Mouse (Mus musculus): Measurements from ENCODE around the gene Hoxb6. TPM values are rescaled to one million over a fixed set of nuclear protein-coding genes. Genes with fewer than 3 reads are reported as not detected.

Hoxb6 gene
- polyA plus RNA-seq, 1 experiment from 2014 or later: not detected

DNA sequence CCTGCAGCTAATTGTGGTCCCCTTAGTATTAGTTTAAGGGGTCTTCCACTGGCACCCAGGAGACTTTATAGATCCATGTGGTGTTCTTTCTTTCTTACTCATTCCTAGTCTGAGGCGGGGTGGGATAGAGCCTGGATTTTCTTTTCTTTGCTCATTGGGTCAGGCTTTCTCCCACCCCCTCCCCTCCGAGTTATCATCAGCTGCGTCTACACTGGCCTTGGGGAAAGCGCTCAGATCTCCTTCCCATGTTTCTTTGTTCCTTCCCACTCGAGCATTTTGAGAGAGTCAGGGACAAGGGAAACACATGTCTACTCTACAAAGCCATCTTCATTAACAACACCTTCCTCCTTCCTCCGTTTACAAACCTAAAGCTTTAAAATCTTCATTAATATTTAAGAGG, 44.8 kb downstream of the Hoxb6 start:
- WGBS: 2% methylated on average over 6 of the region's 6 CpGs
- no peak for ATAC-seq
- Histone ChIP-seq H3K4me3 (replicated peaks; ENCODE audit: low read length) (no peak overlapping the region), H3K36me3 (ENCODE audit: control insufficient read depth, insufficient read depth) (no peaks in the 10 kb centered on the region), H3K4me2 (ENCODE audit: low read length) (no peak overlapping the region), H3K27me3 (replicated peaks; ENCODE audit: control insufficient read depth, insufficient read depth, low read length) (peaks cover 91% of the 10 kb centered on the region), H3K27ac (ENCODE audit: low read length) (no peak overlapping the region), H3K4me1 (replicated peaks; ENCODE audit: control insufficient read depth, insufficient read depth, low read length) (no peaks in the 10 kb centered on the region; the same call in 1 of the 2 replicates), H3K9ac (replicated peaks; ENCODE audit: low read depth, low read length) (no peak overlapping the region), H3K9me3 (ENCODE audit: control insufficient read depth, low read length) (no peaks in the 10 kb centered on the region)

DNA sequence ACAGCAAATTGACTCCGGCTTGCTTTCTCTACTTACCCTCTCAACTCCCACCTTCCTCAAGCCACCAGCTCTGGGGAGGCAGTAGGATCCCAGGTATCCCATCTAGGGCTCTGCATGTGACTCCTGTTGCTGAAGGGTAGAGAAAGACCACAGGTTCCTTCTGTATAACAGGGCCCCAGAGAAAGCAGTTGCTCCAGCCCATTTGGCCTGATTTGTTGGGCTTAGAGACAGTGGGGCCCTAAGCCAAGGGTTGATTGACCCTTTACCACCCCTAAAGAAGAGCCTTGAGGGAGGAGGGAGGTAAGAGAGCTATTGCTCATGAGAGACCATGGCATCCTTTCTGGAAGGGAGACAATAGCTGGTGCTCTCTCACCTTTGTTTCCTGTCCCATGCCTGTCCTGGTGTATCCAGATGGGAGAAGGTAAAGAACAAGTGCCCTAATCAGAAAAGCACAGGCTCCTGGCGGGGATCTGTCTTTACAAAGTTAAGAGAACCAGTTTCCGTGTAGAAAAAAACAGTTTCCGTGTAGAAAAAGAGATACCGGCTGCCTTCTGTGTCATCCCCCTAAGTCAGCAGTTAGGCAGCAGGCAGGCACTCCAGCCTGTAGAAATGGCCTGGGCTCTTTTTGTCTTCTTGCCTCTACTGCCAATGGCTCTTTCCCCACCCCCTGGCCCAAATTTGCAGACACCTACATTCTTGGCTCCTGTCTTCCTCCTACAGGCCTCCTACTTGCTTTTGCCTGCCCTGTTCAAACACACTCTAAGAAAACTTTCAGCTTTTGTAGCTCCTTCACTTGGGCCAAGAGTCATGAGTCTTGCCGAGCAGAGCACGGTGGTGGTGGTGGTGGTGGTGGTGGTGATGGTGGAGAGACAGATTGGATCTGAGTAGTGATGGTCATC, 46.9 kb downstream of the Hoxb6 start:
- no peaks in the 10 kb centered on the region for H3K36me3 ChIP-seq (ENCODE audit: control insufficient read depth, insufficient read depth)
- no peak overlapping the region for H3K4me2 ChIP-seq (ENCODE audit: low read length)
- no peaks in the 10 kb centered on the region for H3K9me3 ChIP-seq (ENCODE audit: control insufficient read depth, low read length)
- H3K4me3 ChIP-seq (replicated peaks; ENCODE audit: low read length): no peak overlapping the region
- H3K9ac ChIP-seq (replicated peaks; ENCODE audit: low read depth, low read length): no peak overlapping the region
- no peak overlapping the region for H3K27ac ChIP-seq (ENCODE audit: low read length)
- no peak for ATAC-seq
- H3K4me1 ChIP-seq (replicated peaks; ENCODE audit: control insufficient read depth, insufficient read depth, low read length): no peaks in the 10 kb centered on the region; the same call in 1 of the 2 replicates
- peaks cover 90% of the 10 kb centered on the region for H3K27me3 ChIP-seq (replicated peaks; ENCODE audit: control insufficient read depth, insufficient read depth, low read length)
- WGBS: 11% methylated on average over 7 of the region's 7 CpGs

DNA sequence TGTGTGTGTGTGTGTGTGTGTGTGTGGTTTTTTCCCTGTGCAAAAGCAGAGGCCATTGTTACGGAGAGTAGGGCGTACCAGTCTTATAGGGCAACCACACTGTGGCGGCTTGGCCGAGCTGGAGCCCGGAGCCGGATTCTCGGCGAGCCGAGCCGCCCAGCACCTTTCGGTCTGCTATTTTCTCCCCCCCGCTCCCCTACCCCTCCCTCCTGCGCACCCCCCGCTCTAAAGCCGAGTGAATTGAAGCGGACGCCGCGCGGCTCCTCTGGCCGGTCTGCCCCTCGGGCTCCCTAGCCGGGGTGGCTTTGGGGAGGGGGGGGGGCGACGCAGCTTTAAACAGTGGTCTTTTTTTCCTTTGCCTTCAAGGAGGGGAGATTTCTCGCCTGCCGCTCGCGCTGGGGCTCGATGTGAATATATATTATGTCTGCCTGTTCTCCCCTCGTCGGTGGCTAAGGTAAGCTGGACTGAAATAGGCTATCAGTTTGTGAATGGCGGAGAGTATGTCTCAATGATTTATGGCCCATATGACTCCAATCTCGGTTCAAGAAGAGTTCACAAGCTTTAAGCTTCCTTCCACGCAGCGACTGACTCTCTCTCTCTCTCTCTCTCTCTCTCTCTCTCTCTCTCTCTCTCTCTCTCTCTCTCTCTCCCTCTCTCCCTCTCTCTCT, 48.6 kb downstream of the Hoxb6 start:
- ATAC-seq: no peak
- Histone ChIP-seq H3K36me3 (ENCODE audit: control insufficient read depth, insufficient read depth) (no peaks in the 10 kb centered on the region), H3K9me3 (ENCODE audit: control insufficient read depth, low read length) (no peaks in the 10 kb centered on the region), H3K27me3 (replicated peaks; ENCODE audit: control insufficient read depth, insufficient read depth, low read length) (peaks cover 90% of the 10 kb centered on the region), H3K4me2 (ENCODE audit: low read length) (no peak overlapping the region), H3K27ac (ENCODE audit: low read length) (no peak overlapping the region), H3K9ac (replicated peaks; ENCODE audit: low read depth, low read length) (no peak overlapping the region), H3K4me1 (replicated peaks; ENCODE audit: control insufficient read depth, insufficient read depth, low read length) (peaks cover 5% of the 10 kb centered on the region), H3K4me3 (replicated peaks; ENCODE audit: low read length) (no peak overlapping the region)
- 0% methylated on average over 30 of the region's 36 CpGs for WGBS

DNA sequence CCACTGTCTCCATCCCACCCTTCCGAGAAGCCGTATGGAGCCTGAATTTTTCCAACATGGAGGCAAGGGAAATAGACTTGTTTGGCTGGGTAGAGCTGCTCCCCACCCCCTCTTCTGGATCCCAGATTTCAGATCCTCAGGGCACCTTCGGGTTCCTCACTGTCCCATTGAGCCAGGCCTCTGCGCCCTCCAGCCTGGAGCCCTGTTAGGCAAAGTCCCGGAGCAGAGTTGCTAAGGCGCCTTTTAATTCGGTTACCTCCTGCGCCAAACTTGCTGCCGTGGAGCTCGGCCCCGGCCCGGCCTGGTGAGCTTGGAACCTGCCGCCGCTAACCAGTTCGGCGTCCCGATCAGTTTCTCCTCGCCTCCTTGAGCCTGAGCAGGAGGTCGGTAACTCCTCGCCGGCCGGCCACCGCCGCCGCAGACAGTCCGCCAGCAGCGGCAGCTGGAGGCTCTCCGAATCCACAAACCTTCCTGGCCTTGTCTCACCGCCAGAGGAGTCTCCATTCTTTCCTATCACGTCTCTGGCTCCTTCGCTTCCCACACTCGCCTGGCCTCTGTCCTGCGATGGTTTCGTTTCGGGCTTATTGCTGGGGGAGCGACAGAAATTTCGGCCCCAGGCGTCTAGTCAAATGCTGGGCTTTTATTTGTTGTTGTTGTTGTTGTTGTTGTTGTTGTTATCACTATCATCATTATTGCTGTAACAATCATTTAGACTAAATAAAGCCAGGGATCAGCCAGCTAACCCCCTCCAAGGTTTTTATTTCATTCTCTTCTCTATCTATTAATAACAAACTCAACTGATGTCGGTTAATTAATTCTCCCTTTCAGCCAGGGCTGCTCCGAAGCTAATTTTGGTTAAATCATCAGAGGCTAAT, 49.7 kb downstream of the Hoxb6 start:
- H3K9me3 ChIP-seq (ENCODE audit: control insufficient read depth, low read length): no peaks in the 10 kb centered on the region
- H3K36me3 ChIP-seq (ENCODE audit: control insufficient read depth, insufficient read depth): no peaks in the 10 kb centered on the region
- H3K4me3 ChIP-seq (replicated peaks; ENCODE audit: low read length): no peak overlapping the region
- no peak overlapping the region for H3K27ac ChIP-seq (ENCODE audit: low read length)
- H3K27me3 ChIP-seq (replicated peaks; ENCODE audit: control insufficient read depth, insufficient read depth, low read length): peaks cover 91% of the 10 kb centered on the region
- under 1% methylated on average over 40 of the region's 40 CpGs for WGBS
- no peak overlapping the region for H3K9ac ChIP-seq (replicated peaks; ENCODE audit: low read depth, low read length)
- no peak for ATAC-seq
- H3K4me2 ChIP-seq (ENCODE audit: low read length): no peak overlapping the region
- H3K4me1 ChIP-seq (replicated peaks; ENCODE audit: control insufficient read depth, insufficient read depth, low read length): peaks cover 5% of the 10 kb centered on the region

DNA sequence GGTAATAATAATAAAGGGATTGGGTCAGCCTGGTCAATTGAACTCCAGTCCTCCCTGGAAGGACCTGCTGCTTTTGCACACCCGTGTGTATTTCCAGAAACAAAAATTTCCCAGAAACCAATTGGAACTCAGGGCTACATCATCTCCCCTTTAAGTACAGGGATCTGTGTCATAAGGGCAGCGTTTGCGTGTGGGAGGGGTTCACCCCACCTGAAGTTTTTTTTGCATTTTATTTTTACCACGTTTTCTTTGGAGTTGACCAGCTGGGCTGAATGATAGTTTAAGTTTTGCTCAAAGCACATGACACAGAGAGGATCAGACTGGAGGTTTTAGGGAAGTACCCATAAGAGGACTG, 50.3 kb downstream of the Hoxb6 start:
- no peak for ATAC-seq
- Histone ChIP-seq H3K27ac (ENCODE audit: low read length) (no peak overlapping the region), H3K4me1 (replicated peaks; ENCODE audit: control insufficient read depth, insufficient read depth, low read length) (peaks cover 5% of the 10 kb centered on the region), H3K9me3 (ENCODE audit: control insufficient read depth, low read length) (no peaks in the 10 kb centered on the region), H3K4me3 (replicated peaks; ENCODE audit: low read length) (no peak overlapping the region), H3K36me3 (ENCODE audit: control insufficient read depth, insufficient read depth) (no peaks in the 10 kb centered on the region), H3K4me2 (ENCODE audit: low read length) (no peak overlapping the region), H3K9ac (replicated peaks; ENCODE audit: low read depth, low read length) (no peak overlapping the region), H3K27me3 (replicated peaks; ENCODE audit: control insufficient read depth, insufficient read depth, low read length) (peaks cover 89% of the 10 kb centered on the region)
- WGBS: 2% methylated on average over 4 of the region's 4 CpGs

DNA sequence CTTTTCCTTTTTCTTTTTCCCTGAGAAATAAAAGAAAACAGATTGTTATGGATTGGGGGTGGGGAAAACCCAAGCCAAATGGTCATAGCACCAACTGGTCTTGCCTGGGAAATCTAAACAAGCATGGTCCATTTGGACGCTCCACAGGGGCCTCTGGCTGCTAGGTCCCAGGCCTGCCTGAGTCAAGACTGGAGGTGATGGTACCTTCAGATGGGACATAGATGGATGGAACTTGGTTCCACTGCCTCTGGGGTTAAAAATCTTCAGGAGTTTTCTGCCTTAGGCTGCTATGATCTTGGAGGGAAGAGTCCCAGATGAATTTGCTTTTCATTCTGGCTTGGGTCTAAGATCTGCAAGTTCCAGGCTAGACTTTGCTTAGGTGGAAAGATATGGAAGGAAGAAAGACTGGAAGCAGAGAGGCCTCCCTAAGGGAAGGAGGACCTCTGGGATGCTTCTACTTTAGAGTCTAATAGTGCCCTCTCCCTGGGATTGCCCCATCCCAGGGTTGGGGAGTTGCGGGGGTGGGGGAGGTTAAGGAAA, 51.0 kb downstream of the Hoxb6 start:
- H3K9ac ChIP-seq (replicated peaks; ENCODE audit: low read depth, low read length): no peak overlapping the region
- H3K4me3 ChIP-seq (replicated peaks; ENCODE audit: low read length): no peak overlapping the region
- H3K27ac ChIP-seq (ENCODE audit: low read length): no peak overlapping the region
- no peaks in the 10 kb centered on the region for H3K36me3 ChIP-seq (ENCODE audit: control insufficient read depth, insufficient read depth)
- ATAC-seq: no peak
- WGBS: 5% methylated on average over 2 of the region's 2 CpGs
- peaks cover 5% of the 10 kb centered on the region for H3K4me1 ChIP-seq (replicated peaks; ENCODE audit: control insufficient read depth, insufficient read depth, low read length)
- peaks cover 88% of the 10 kb centered on the region for H3K27me3 ChIP-seq (replicated peaks; ENCODE audit: control insufficient read depth, insufficient read depth, low read length)
- no peaks in the 10 kb centered on the region for H3K9me3 ChIP-seq (ENCODE audit: control insufficient read depth, low read length)
- H3K4me2 ChIP-seq (ENCODE audit: low read length): no peak overlapping the region

DNA sequence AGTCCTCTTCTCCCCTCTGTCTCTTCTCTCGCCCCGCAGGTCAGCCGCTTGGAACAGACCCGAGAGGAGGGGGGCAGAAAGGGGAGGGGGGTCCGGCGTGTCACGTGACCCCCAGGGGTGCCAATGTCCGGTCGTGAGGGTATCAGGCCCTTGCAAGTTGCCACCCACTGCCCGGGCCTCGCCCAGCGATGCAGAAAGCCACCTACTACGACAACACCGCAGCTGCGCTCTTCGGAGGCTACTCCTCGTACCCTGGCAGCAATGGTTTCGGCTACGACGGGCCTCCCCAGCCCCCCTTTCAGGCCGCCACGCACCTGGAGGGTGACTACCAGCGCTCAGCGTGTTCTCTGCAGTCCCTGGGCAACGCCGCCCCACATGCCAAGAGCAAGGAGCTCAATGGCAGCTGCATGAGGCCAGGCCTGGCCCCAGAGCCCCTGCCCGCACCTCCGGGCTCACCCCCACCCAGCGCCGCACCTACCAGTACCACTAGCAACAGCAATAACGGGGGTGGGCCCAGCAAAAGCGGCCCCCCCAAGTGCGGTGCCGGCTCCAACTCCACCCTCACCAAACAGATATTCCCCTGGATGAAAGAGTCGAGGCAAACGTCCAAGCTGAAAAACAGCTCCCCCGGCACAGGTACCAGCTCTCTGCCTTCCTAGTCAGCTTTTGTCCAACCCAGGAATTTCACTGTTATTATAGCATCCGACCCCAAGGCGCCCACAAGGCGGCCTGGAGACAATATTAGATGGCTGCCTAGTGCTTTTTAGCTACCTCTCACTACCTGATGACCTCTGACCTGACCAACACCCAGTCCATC, 52.0 kb downstream of the Hoxb6 start:
- Histone ChIP-seq H3K4me3 (replicated peaks; ENCODE audit: low read length) (no peak overlapping the region), H3K27me3 (replicated peaks; ENCODE audit: control insufficient read depth, insufficient read depth, low read length) (peaks cover 88% of the 10 kb centered on the region), H3K9me3 (ENCODE audit: control insufficient read depth, low read length) (no peaks in the 10 kb centered on the region), H3K27ac (ENCODE audit: low read length) (no peak overlapping the region), H3K4me1 (replicated peaks; ENCODE audit: control insufficient read depth, insufficient read depth, low read length) (peaks cover 5% of the 10 kb centered on the region), H3K4me2 (ENCODE audit: low read length) (no peak overlapping the region), H3K9ac (replicated peaks; ENCODE audit: low read depth, low read length) (no peak overlapping the region), H3K36me3 (ENCODE audit: control insufficient read depth, insufficient read depth) (no peaks in the 10 kb centered on the region)
- ATAC-seq: no peak
- WGBS: under 1% methylated on average over 40 of the region's 40 CpGs

DNA sequence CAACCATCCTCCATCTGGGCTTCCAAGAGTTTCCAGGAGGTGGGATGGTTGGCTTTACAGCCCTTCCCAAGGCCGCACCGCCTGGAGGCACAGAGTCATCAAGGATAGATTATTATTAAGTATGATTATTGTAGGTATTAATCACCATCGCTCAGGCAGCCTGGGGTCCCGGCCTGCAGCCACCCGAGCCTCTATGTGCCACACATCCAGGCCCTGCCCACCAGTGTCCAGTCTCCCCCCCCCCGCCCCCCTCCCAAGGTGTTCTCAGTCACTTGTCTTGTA, 52.5 kb downstream of the Hoxb6 start:
- ATAC-seq: no peak
- no peak overlapping the region for H3K9ac ChIP-seq (replicated peaks; ENCODE audit: low read depth, low read length)
- H3K4me2 ChIP-seq (ENCODE audit: low read length): no peak overlapping the region
- H3K36me3 ChIP-seq (ENCODE audit: control insufficient read depth, insufficient read depth): no peaks in the 10 kb centered on the region
- H3K27me3 ChIP-seq (replicated peaks; ENCODE audit: control insufficient read depth, insufficient read depth, low read length): peaks cover 88% of the 10 kb centered on the region
- H3K4me3 ChIP-seq (replicated peaks; ENCODE audit: low read length): no peak overlapping the region
- peaks cover 5% of the 10 kb centered on the region for H3K4me1 ChIP-seq (replicated peaks; ENCODE audit: control insufficient read depth, insufficient read depth, low read length)
- no peak overlapping the region for H3K27ac ChIP-seq (ENCODE audit: low read length)
- 4% methylated on average over 6 of the region's 6 CpGs for WGBS
- H3K9me3 ChIP-seq (ENCODE audit: control insufficient read depth, low read length): no peaks in the 10 kb centered on the region
